Mouse (Mus musculus): ENCODE measurements at regions not wholly inside any gene's neighbourhood (a gene's known extent, or its start where the extent isn't known, plus 50 kb on each side); places are given as distances from the start of the nearest gene placed in this dataset.

DNA sequence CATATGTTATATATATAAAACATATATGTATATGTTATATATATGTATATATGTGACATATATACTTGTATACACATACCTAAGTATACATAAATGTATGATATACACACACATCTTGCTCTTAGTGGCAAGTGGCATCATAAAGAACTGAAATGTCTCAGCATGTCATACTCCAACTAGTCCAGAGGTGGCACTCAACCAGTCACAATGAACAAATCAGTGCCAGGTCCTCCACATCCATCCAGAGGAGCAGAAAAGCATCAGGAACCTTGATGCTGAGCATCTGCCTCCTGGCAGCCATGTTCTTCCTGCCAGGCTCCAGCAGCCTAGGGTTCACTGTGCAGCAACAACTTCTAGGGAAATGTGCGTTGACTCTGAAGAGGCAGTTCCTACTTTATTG lies 405.2 kb upstream of the Mki67 start:
- no peaks in the 10 kb centered on the region for H3K27me3 ChIP-seq (ENCODE audit: control insufficient read depth, insufficient read depth, insufficient read length)
- H3ac ChIP-seq (ENCODE audit: control insufficient read depth, insufficient read length), result no peak overlapping the region
- H3K79me2 ChIP-seq (ENCODE audit: control insufficient read depth, insufficient read depth), result no peaks in the 10 kb centered on the region
- no peaks in the 10 kb centered on the region for H3K36me3 ChIP-seq (ENCODE audit: control insufficient read depth, insufficient read depth)
- TF ChIP-seq E2F4 (IDR thresholded peaks at IDR 0.05; ENCODE audit: insufficient read depth) (no peak), TCF3 (IDR thresholded peaks at IDR 0.05; ENCODE audit: insufficient read length, low read depth) (no peak), MYOD1 (IDR thresholded peaks at IDR 0.05; ENCODE audit: control insufficient read depth in 1 of 3, insufficient read length in 2 of 3, low read depth in 2 of 3) (no peak), MAX (IDR thresholded peaks at IDR 0.05; ENCODE audit: low read depth) (no peak), TCF12 (IDR thresholded peaks at IDR 0.05; ENCODE audit: insufficient read depth, poor library complexity, severe bottlenecking) (no peak), REST (IDR thresholded peaks at IDR 0.05; ENCODE audit: insufficient read depth, insufficient read length) (no peak), MYOG (IDR thresholded peaks at IDR 0.05; ENCODE audit: control insufficient read depth in 1 of 3, insufficient read depth in 1 of 3, insufficient read length in 2 of 3, low read depth in 2 of 3) (no peak), POLR2A (IDR thresholded peaks at IDR 0.05; ENCODE audit: insufficient read length, low read depth) (no peak), SRF (IDR thresholded peaks at IDR 0.05; ENCODE audit: control insufficient read depth, insufficient read length, low read depth) (no peak), CEBPB (IDR thresholded peaks at IDR 0.05; ENCODE audit: insufficient read depth, poor library complexity, severe bottlenecking) (no peak), USF1 (IDR thresholded peaks at IDR 0.05; ENCODE audit: low read depth) (no peak), POLR2AphosphoS2 (IDR thresholded peaks at IDR 0.05; ENCODE audit: insufficient read length, low read depth) (no peak)
- H3K4me3 ChIP-seq, result no peak overlapping the region
- no peak overlapping the region for H3K4me2 ChIP-seq (ENCODE audit: low read depth)

DNA sequence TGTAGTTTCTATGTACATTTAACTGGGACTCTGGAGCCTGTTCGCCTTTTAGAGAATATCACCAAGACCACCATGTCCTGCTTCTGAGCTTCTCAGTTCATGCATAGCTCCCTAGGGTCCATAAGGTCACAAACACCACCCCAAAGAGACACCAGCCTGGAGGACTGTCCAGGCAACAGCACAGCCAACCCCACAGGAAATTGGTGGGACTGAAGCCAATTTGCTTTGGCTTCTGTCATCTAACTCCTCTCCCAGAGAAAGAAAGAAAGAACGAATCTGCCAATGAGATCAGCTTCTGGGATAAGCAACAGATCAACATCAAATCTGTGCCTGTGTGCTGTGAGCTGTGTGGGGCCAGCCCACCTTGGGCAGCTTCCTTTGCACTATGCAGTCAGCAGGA lies 408.6 kb upstream of the Mki67 start:
- Histone ChIP-seq H3K79me2 (ENCODE audit: control insufficient read depth, insufficient read depth) (no peaks in the 10 kb centered on the region), H3K36me3 (ENCODE audit: control insufficient read depth, insufficient read depth) (no peaks in the 10 kb centered on the region), H3ac (ENCODE audit: control insufficient read depth, insufficient read length) (no peak overlapping the region), H3K27me3 (ENCODE audit: control insufficient read depth, insufficient read depth, insufficient read length) (no peaks in the 10 kb centered on the region), H3K4me3 (no peak overlapping the region), H3K4me2 (ENCODE audit: low read depth) (no peak overlapping the region)
- TF ChIP-seq TCF12 (IDR thresholded peaks at IDR 0.05; ENCODE audit: insufficient read depth, poor library complexity, severe bottlenecking), result no peak
- TF ChIP-seq MYOD1 (IDR thresholded peaks at IDR 0.05; ENCODE audit: control insufficient read depth in 1 of 3, insufficient read length in 2 of 3, low read depth in 2 of 3), result no peak
- no peak for TF ChIP-seq REST (IDR thresholded peaks at IDR 0.05; ENCODE audit: insufficient read depth, insufficient read length)
- no peak for TF ChIP-seq POLR2A (IDR thresholded peaks at IDR 0.05; ENCODE audit: insufficient read length, low read depth)
- no peak for TF ChIP-seq MAX (IDR thresholded peaks at IDR 0.05; ENCODE audit: low read depth)
- no peak for TF ChIP-seq TCF3 (IDR thresholded peaks at IDR 0.05; ENCODE audit: insufficient read length, low read depth)
- no peak for TF ChIP-seq CEBPB (IDR thresholded peaks at IDR 0.05; ENCODE audit: insufficient read depth, poor library complexity, severe bottlenecking)

DNA sequence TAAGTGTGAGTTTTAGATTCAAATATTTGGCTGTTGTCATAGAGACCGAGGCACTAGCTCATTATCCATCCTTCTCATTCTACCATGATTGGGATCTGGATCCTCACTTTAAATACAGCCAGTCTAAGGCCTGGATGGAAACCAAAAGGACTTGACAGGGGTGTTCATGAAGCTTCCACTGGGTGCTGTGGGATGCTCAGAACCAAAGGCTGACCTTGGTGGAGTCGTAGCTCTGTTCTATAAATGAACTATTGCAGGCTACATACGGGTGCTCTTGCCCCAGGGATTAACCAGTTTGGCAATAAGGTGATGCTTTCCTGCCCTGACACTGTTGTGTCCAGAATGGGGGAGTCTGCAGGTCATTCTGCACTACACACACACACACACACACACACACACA lies 410.2 kb upstream of the Mki67 start:
- Histone ChIP-seq H3K4me2 (ENCODE audit: low read depth) (no peak overlapping the region), H3K36me3 (ENCODE audit: control insufficient read depth, insufficient read depth) (no peaks in the 10 kb centered on the region), H3K27me3 (ENCODE audit: control insufficient read depth, insufficient read depth, insufficient read length) (no peaks in the 10 kb centered on the region), H3K79me2 (ENCODE audit: control insufficient read depth, insufficient read depth) (no peaks in the 10 kb centered on the region), H3K4me3 (no peak overlapping the region), H3ac (ENCODE audit: control insufficient read depth, insufficient read length) (no peak overlapping the region)
- TF ChIP-seq MYOG (IDR thresholded peaks at IDR 0.05; ENCODE audit: control insufficient read depth in 1 of 3, insufficient read depth in 1 of 3, insufficient read length in 2 of 3, low read depth in 2 of 3) (no peak), MYOD1 (IDR thresholded peaks at IDR 0.05; ENCODE audit: control insufficient read depth in 1 of 3, insufficient read length in 2 of 3, low read depth in 2 of 3) (no peak), REST (IDR thresholded peaks at IDR 0.05; ENCODE audit: insufficient read depth, insufficient read length) (no peak), USF1 (IDR thresholded peaks at IDR 0.05; ENCODE audit: low read depth) (no peak), E2F4 (IDR thresholded peaks at IDR 0.05; ENCODE audit: insufficient read depth) (no peak), SRF (IDR thresholded peaks at IDR 0.05; ENCODE audit: control insufficient read depth, insufficient read length, low read depth) (no peak), TCF3 (IDR thresholded peaks at IDR 0.05; ENCODE audit: insufficient read length, low read depth) (no peak), CEBPB (IDR thresholded peaks at IDR 0.05; ENCODE audit: insufficient read depth, poor library complexity, severe bottlenecking) (no peak), TCF12 (IDR thresholded peaks at IDR 0.05; ENCODE audit: insufficient read depth, poor library complexity, severe bottlenecking) (no peak), POLR2A (IDR thresholded peaks at IDR 0.05; ENCODE audit: insufficient read length, low read depth) (no peak), MAX (IDR thresholded peaks at IDR 0.05; ENCODE audit: low read depth) (no peak), POLR2AphosphoS2 (IDR thresholded peaks at IDR 0.05; ENCODE audit: insufficient read length, low read depth) (no peak)

DNA sequence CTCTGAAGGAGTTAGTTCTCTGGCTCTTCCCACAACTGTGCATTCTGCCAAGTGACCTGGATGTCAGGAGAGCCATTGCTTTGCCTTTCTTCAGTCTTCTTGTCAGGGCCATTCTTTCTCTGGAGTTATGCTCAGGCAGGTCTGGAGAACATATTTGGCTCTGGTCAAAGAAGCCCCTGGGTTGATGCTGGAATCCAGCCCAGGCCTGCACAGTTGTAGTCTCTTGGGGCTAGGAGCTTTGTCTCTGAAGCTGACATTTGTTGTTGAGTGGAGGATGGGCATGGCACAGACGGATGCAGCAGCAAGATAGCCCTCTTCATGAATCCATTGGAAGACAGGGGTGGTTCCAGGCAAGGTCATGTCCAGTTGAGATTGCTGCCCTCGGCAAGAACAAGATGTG lies 411.4 kb upstream of the Mki67 start:
- no peak for TF ChIP-seq POLR2AphosphoS2 (IDR thresholded peaks at IDR 0.05; ENCODE audit: insufficient read length, low read depth)
- TF ChIP-seq TCF3 (IDR thresholded peaks at IDR 0.05; ENCODE audit: insufficient read length, low read depth), result no peak
- TF ChIP-seq MYOD1 (IDR thresholded peaks at IDR 0.05; ENCODE audit: control insufficient read depth in 1 of 3, insufficient read length in 2 of 3, low read depth in 2 of 3), result no peak
- no peak for TF ChIP-seq USF1 (IDR thresholded peaks at IDR 0.05; ENCODE audit: low read depth)
- TF ChIP-seq CEBPB (IDR thresholded peaks at IDR 0.05; ENCODE audit: insufficient read depth, poor library complexity, severe bottlenecking), result no peak
- no peak for TF ChIP-seq E2F4 (IDR thresholded peaks at IDR 0.05; ENCODE audit: insufficient read depth)
- no peak for TF ChIP-seq SRF (IDR thresholded peaks at IDR 0.05; ENCODE audit: control insufficient read depth, insufficient read length, low read depth)
- no peak for TF ChIP-seq TCF12 (IDR thresholded peaks at IDR 0.05; ENCODE audit: insufficient read depth, poor library complexity, severe bottlenecking)
- TF ChIP-seq MAX (IDR thresholded peaks at IDR 0.05; ENCODE audit: low read depth), result no peak
- Histone ChIP-seq H3K79me2 (ENCODE audit: control insufficient read depth, insufficient read depth) (no peaks in the 10 kb centered on the region), H3K4me2 (ENCODE audit: low read depth) (no peak overlapping the region), H3ac (ENCODE audit: control insufficient read depth, insufficient read length) (no peak overlapping the region), H3K4me3 (no peak overlapping the region), H3K36me3 (ENCODE audit: control insufficient read depth, insufficient read depth) (no peaks in the 10 kb centered on the region), H3K27me3 (ENCODE audit: control insufficient read depth, insufficient read depth, insufficient read length) (no peaks in the 10 kb centered on the region)

DNA sequence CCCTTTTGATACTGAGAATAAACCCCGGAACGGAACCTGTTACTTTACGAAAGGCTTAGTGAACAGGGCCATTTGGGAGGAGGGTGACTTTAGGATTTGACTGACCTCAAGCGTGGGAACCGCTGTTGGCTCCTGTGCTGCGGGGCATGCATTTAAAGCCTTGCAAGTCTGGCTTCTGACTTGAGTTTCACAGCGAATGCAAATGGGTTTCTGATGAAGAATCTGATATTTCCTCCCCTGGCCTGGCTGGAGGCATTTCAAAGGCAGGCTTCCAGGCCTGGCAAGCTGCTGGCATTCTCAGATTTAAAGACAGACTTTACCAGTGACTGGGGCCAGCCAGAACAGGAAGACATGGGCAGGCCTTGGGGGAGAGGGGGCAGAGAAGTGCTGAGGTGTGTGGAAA lies 413.6 kb upstream of the Mki67 start:
- Histone ChIP-seq H3K4me2 (ENCODE audit: low read depth) (no peak overlapping the region), H3K36me3 (ENCODE audit: control insufficient read depth, insufficient read depth) (no peaks in the 10 kb centered on the region), H3ac (ENCODE audit: control insufficient read depth, insufficient read length) (no peak overlapping the region), H3K4me3 (no peak overlapping the region), H3K79me2 (ENCODE audit: control insufficient read depth, insufficient read depth) (no peaks in the 10 kb centered on the region), H3K27me3 (ENCODE audit: control insufficient read depth, insufficient read depth, insufficient read length) (no peaks in the 10 kb centered on the region)
- TF ChIP-seq MAX (IDR thresholded peaks at IDR 0.05; ENCODE audit: low read depth), result no peak
- no peak for TF ChIP-seq CEBPB (IDR thresholded peaks at IDR 0.05; ENCODE audit: insufficient read depth, poor library complexity, severe bottlenecking)
- no peak for TF ChIP-seq E2F4 (IDR thresholded peaks at IDR 0.05; ENCODE audit: insufficient read depth)

Data from myocyte (in vitro differentiated cells).